In the genomic region with DNA sequence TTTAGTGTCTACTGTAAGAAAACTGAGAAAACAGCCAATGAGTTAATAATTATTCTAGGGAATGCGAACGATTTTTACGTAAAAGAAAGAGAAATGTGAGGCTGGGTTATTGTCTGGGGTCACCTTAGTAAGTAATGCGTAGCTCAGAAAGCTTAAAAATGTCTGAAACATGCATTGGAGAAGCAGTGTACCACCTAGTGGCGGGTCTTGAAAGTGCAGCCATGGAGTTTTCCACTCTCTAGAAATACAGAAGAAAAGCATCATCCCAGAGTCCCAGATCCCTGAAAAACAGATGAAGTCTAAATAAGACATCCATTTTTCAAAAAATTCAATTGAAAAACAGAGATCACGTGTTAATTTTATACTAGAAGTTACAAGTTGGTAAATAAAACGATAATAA, we compare ENCODE assay signal across 10 mouse cellular contexts.
A peak's percentile ranks its signal among the peaks of the same experiment; 100 is the strongest.
DNase-seq lines count a peak whose midpoint lies in the region; ATAC-seq and TF ChIP-seq lines count a peak whose summit lies in the region.
"Had no signal": no experiment of that assay in that cellular context is flagged by ENCODE, and none has a peak within 500 bp of the region (broad histone marks: within the 10 kb centered on the region; RNA-seq: fewer than 3 reads in every experiment).

No protein-coding gene starts in this region.

- H3K4me3 ChIP-seq in forebrain, embryonic 13.5 days = no peak overlapping the region
- H3K4me3 ChIP-seq in forebrain, embryonic 12.5 days (replicated peaks) = no peak overlapping the region
- H3K4me3 ChIP-seq in forebrain, embryonic 14.5 days (ENCODE audit: low read depth, low read length) = no peak overlapping the region
- no peak overlapping the region for H3K4me3 ChIP-seq in spleen, adult 2 months (ENCODE audit: extremely low read depth, insufficient read depth, insufficient read length)
- H3K4me3 ChIP-seq: limb, embryonic 12.5 days; stomach, embryonic 15.5 days had no signal

- H3K27ac ChIP-seq in forebrain, embryonic 13.5 days = no peak overlapping the region
- H3K27ac ChIP-seq in forebrain, embryonic 12.5 days = no peak overlapping the region
- no peak overlapping the region for H3K27ac ChIP-seq in forebrain, embryonic 14.5 days (ENCODE audit: low read depth, low read length)
- no peak overlapping the region for H3K27ac ChIP-seq in spleen, adult 2 months (ENCODE audit: insufficient read depth, low read length)
- H3K27ac ChIP-seq: limb, embryonic 12.5 days; stomach, embryonic 15.5 days had no signal

- no peak overlapping the region for H3K9ac ChIP-seq in forebrain, embryonic 13.5 days
- H3K9ac ChIP-seq in forebrain, embryonic 12.5 days = no peak overlapping the region
- no peak overlapping the region for H3K9ac ChIP-seq in forebrain, embryonic 14.5 days (ENCODE audit: low read length)
- H3K9ac ChIP-seq: limb, embryonic 12.5 days; stomach, embryonic 15.5 days had no signal

- 31% methylated on average over 7 of the region's 7 CpGs for WGBS in forebrain, embryonic 13.5 days
- 36% methylated on average over 7 of the region's 7 CpGs for WGBS in forebrain, embryonic 12.5 days
- 36% methylated on average over 7 of the region's 7 CpGs for WGBS in forebrain, embryonic 14.5 days
- 55% methylated on average over 7 of the region's 7 CpGs for WGBS in spleen, adult 2 months

- H3K4me1 ChIP-seq in forebrain, embryonic 13.5 days = no peaks in the 10 kb centered on the region
- no peaks in the 10 kb centered on the region for H3K4me1 ChIP-seq in forebrain, embryonic 12.5 days
- H3K4me1 ChIP-seq in forebrain, embryonic 14.5 days (ENCODE audit: control insufficient read depth, insufficient read depth, low read length) = no peaks in the 10 kb centered on the region
- no peaks in the 10 kb centered on the region for H3K4me1 ChIP-seq in spleen, adult 2 months (ENCODE audit: control insufficient read depth, insufficient read depth, insufficient read length)
- H3K4me1 ChIP-seq: limb, embryonic 12.5 days; stomach, embryonic 15.5 days had no signal

- H3K9me3 ChIP-seq in forebrain, embryonic 13.5 days (replicated peaks) = no peaks in the 10 kb centered on the region
- H3K9me3 ChIP-seq in forebrain, embryonic 12.5 days = no peaks in the 10 kb centered on the region
- no peaks in the 10 kb centered on the region for H3K9me3 ChIP-seq in forebrain, embryonic 14.5 days (replicated peaks; ENCODE audit: control insufficient read depth, low read length)
- H3K9me3 ChIP-seq: limb, embryonic 12.5 days; stomach, embryonic 15.5 days had no signal

- H3K4me2 ChIP-seq in forebrain, embryonic 13.5 days = no peak overlapping the region
- no peak overlapping the region for H3K4me2 ChIP-seq in forebrain, embryonic 12.5 days
- H3K4me2 ChIP-seq in forebrain, embryonic 14.5 days (ENCODE audit: low read length) = no peak overlapping the region
- H3K4me2 ChIP-seq: limb, embryonic 12.5 days; stomach, embryonic 15.5 days had no signal

- no peaks in the 10 kb centered on the region for H3K27me3 ChIP-seq in forebrain, embryonic 13.5 days
- H3K27me3 ChIP-seq in forebrain, embryonic 12.5 days = no peaks in the 10 kb centered on the region
- H3K27me3 ChIP-seq in forebrain, embryonic 14.5 days (replicated peaks; ENCODE audit: control insufficient read depth, insufficient read depth, low read length) = no peaks in the 10 kb centered on the region
- no peaks in the 10 kb centered on the region for H3K27me3 ChIP-seq in spleen, adult 2 months (ENCODE audit: control insufficient read depth, insufficient read depth, low read length)
- H3K27me3 ChIP-seq: limb, embryonic 12.5 days; stomach, embryonic 15.5 days had no signal

- no peak for TF ChIP-seq POLR2A in spleen, adult 2 months (IDR thresholded peaks at IDR 0.05; ENCODE audit: low read depth, low read length)

- ATAC-seq in forebrain, embryonic 13.5 days = peak; percentile 51; the same call in 1 of the 2 replicates
- ATAC-seq in forebrain, embryonic 12.5 days (ENCODE audit: low FRiP score) = no peak
- ATAC-seq in CD4-positive, CD25-positive, alpha-beta regulatory T cell, adult 4 months = peak; percentile 54
- no peak for ATAC-seq in forebrain, embryonic 14.5 days

- TF ChIP-seq CTCF in spleen, adult 2 months (IDR thresholded peaks at IDR 0.05; ENCODE audit: extremely low read depth, insufficient read depth, insufficient read length, insufficient replicate concordance) = peak; percentile 18; the same call in 1 of the 2 replicates

- H3K36me3 ChIP-seq in forebrain, embryonic 13.5 days (ENCODE audit: poor library complexity, severe bottlenecking) = no peaks in the 10 kb centered on the region
- no peaks in the 10 kb centered on the region for H3K36me3 ChIP-seq in forebrain, embryonic 12.5 days (replicated peaks)
- no peaks in the 10 kb centered on the region for H3K36me3 ChIP-seq in forebrain, embryonic 14.5 days (ENCODE audit: control insufficient read depth, insufficient read depth, low read length)
- H3K36me3 ChIP-seq in spleen, adult 2 months (ENCODE audit: control insufficient read depth, insufficient read depth, low read length) = no peaks in the 10 kb centered on the region
- H3K36me3 ChIP-seq: limb, embryonic 12.5 days; stomach, embryonic 15.5 days had no signal

- peak; percentile 55 for DNase-seq in brain, adult 2 months (ENCODE audit: low read depth, low spot score)
- DNase-seq in forebrain, embryonic 14.5 days (ENCODE audit: low spot score) = peak; percentile 71
- peak; percentile 64 to 85 for DNase-seq in kidney, postnatal 36 days
- peak; percentile 79 for DNase-seq in lung, postnatal 10 days
- DNase-seq in spleen, adult 2 months (ENCODE audit: low read depth in 1 of 2, low spot score in 2 of 2) = peak; percentile 7 to 48

Comparison
In these comparisons a context has a peak if more than half of its experiments do, and no peak if none do; other contexts are left out.
1. ATAC-seq: peak in forebrain, embryonic 13.5 days (single experiment) and CD4-positive, CD25-positive, alpha-beta regulatory T cell, adult 4 months (single experiment); none in forebrain, embryonic 12.5 days (single experiment) and forebrain, embryonic 14.5 days (single experiment).
2. DNase-seq: peak in every context shown above with its lines; median percentile 79 in lung, postnatal 10 days; 74 in kidney, postnatal 36 days; 71 in forebrain, embryonic 14.5 days; 55 in brain, adult 2 months; 28 in spleen, adult 2 months.